Mouse (Mus musculus) embryo, embryonic 11 days (tissue): ENCODE measurements around the gene Gm45521.
"Not testable (repeated sequence)": the region's sequence is repeated elsewhere in the genome, so short reads cannot be mapped to it uniquely, and the experiment has no call there.

Experiments used
- DNase-seq: peaks from one replicate; pipeline ENCODE4 v3.0.0-alpha.2; 2015

Gene Gm45521

DNA sequence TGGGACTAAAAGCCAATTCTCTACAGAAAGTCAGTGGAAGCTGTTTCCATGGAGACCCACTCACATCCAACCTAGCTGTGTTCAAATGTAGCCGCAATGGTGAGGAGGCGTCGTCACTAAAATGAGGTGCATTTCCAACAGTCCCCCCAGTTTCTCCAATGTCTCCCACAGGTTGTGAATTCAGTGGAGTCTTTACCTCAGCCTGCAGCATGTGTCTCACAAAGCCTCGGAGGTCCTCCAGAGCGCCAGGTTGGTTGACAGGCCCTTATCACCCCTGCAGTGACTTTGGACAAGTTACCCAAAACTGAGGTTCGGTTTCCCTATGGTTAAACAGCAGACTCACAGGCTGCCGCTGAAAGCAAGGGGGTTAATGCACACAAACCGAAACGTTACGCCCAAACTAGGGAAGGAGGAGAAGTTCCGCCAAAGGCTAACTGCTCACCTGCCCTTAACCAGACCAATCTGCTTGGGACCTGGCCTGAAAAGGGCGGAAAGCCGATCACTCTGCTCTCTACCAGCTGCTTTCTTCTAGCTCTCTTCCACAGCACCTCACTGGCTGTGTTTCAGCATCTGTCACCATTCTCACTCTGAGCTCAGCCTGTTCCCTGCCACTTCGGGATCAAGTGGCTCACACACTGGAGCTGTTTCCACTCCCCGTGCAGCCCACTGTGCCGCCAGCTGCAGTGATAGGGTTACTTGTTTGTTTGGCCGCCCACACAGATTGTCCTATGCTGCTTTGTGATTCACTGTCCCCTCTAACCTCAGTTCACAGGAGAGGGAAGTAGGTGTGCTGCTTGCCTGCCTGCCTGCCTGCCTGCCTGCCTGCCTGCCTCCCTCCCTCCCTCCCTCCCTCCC is 44.0 kb downstream of the Gm45521 start:
- DNase-seq = no peak

DNA sequence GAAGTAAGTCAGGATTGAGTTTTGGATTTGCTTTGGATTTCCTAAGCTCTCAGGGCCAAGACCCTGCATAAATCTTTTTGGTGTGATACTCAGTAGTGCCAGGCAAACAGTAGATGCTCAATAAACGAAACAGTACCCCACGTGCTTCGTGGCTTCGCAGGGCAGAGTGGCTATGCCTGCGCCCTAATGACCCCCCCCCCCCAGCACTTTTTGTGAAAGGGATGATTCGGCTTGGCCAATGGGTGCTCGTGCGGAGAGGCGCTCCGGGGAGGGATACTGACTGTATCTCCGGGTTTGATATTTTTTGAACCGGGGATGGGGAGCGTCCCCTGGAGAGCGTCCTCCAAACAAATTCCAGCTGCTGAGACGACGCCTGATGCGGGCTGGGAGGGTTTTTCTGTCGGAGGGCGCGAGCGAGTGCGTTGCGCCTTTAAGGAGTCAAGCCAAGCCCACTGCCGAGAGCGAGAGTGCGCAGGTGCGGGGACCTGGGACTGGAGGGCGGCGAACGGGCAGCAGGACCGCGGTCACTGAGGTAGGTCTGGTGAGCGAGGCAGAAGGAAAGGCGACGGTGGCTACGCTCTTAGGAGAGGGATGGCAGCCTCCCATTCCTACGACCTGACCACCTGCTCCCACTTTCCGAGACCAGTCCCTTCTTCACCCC is 45.5 kb downstream of the Gm45521 start, which contains the start of gene Abhd6:
TSS of gene Abhd6 (plus strand) at position 471 of the 661 bp plus-strand sequence.
- DNase-seq = peak; percentile 93

DNA sequence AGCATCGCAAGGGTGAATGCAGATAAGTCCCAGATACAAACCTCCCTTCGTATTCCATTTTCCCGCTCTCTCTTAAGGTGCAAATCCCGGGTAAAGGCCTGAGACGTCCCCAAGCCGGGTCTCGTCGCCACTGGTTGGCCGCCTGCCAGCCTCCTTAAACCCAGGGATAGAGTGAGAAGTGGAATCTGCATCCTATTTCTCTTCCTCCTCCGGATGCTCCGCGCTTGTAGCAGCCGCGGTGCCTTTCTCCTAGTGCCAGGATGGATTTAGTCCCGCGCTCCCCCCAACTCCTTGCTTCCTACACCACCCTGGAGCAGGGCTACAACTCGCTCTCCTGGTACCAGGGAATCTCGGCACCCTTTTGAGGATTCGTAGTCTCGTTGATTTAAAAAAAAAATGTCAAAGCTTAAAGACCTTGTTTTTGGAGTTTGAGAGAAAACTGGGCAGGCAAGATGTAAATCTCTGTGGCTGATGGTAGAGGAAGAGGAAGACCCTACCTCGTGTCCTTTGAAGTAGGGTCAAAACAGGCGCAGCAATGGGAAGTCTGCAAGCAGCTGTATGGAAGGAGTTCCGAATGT is 46.1 kb downstream of the Gm45521 start:
- peak; percentile 61 for DNase-seq

DNA sequence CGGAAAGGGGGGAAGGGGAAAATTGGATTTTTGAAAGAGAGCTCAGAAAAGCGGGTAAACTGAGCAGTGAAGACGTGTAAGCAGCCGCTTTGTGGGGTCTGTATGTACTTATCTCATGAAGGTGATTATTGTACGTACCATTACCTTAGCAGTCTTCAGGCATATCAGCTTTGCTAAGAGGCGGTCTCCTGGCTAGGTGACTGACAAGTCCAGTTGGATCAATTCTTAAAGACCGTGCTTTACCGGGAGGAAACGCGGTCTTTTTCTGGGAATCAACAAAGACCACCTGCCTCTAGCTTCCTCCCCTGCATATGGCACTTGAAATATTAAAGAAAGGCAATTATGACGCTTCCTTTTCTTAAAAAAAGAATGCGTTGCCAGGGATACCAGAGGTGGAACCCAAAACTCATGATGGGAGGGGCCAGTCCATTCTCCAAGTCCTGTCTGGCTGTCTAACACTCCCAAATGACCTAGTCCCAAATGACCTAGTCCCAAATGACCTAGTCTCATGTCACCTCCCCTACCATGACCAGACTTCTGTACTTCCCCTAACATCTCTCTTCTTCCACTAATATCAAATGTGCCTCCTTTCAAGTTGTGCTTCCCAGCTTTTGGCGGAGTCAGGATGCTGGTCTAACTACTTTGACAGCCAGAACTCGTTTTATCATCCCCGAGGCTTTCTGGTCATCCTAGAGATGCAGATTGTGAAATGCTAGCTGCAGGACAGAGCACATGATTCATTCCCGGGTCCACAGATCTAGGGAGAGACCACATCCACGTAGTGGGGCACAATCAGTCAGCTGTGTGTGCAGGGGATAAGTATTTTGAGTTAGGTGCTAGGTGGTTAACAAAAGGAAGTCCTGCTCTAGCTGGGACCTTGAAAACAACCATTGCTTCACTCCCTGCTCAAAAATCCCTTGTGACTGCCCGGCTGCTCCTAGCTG is 46.9 kb downstream of the Gm45521 start:
- no peak for DNase-seq

DNA sequence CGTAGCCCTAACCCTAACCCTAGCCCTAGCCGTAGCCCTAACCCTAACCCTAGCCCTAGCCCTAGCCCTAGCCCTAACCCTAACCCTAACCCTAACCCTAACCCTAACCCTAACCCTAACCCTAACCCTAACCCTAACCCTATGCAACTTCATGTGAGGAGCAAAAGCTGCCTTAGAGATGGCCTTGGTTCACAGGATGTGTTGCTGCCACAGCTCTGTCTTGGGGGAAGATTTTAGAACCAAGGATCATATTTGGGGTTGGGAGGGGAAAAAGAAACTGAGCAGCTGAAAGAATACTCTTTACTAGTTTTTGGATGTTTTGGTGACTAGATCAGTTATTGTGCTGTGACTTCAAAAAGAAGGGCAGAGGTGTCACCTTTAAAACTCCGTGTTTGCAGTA is 49.0 kb downstream of the Gm45521 start:
- not testable (repeated sequence) for DNase-seq

DNA sequence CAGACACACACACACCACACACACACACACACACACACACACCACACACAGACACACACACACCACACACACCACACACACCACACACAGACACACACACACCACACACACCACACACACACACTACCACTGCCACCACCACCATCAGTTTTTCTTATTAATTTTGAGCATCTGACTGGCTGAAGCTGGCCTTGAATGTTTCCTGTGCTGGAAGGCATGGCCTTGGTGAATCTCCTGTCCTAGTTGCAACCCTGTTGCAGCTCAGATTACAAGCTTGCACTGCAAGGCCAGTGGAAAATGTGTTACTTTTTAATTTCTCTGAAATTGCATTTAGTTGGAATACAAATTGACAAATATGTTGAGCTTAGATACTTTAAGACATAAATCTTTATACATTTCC is 50.0 kb downstream of the Gm45521 start:
- no peak for DNase-seq

DNA sequence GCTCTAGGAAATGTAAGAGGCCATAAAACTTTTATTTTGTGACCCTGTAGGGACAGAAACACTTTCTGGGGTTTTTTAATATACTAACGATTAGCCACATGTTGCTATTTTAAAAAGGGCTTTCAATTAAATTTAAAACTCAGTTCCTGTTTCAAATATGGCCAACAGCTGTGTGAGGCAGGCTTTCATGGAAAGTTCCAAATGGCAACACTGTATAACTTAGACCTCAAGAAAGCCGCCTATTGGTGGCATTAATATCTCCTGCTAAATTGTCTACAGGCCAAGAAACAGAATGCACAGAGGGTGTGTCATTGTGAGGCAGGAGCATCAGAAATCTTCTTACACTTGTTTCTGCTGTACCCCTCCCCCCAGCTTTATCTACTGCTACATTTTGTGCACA is 50.4 kb downstream of the Gm45521 start:
- no peak for DNase-seq

DNA sequence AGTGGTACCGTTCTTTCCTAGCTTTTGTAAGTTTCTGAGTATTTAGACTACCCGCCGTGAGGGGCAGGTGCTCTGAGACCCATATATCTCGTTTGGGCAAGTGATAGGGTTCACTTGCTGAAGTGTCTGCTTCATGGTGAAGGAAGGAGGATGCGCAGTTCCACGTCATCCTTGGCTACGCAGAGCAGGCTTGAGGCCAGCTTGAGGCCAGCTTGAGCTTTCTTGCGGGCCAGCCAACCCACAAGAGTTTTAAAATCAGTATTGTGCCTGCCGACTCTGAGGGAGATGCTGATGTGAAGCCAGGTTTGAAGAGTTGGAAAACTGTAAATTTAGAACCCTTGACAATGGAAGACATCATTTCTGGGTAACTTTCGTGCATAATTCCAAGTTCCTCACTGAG is 50.8 kb downstream of the Gm45521 start:
- no peak for DNase-seq
